Mouse (Mus musculus) bone marrow, adult 2 months (tissue): ENCODE measurements around the gene Aco2.

Source experiments
- CTCF ChIP-seq: fragments of 200-500 bp; IDR thresholded peaks from 2 replicates; pipeline ENCODE4 v1.5.1; 2011; ENCODE audit warnings: low read length, control low read depth; ENCODE audit not compliant: control insufficient read depth, insufficient read depth
- POLR2A ChIP-seq: fragments of 200-500 bp; IDR thresholded peaks from 2 replicates; pipeline ENCODE4 v1.6.1; 2011; ENCODE audit warnings: low read depth, mild to moderate bottlenecking, control low read depth, low read length, borderline replicate concordance; ENCODE audit not compliant: control insufficient read depth

GRCm38 (mm10) chr15:81904939-81905338 lies 32.8 kb downstream of the Aco2 start:
- TF ChIP-seq POLR2A, result no peak
- TF ChIP-seq CTCF, result peak; percentile 42
